Mouse (Mus musculus): Measurements from ENCODE around the gene Exosc6. TPM values are rescaled to one million over a fixed set of nuclear protein-coding genes. Genes with fewer than 3 reads are reported as not detected.
"Not testable (repeated sequence)": the region's sequence is repeated elsewhere in the genome, so short reads cannot be mapped to it uniquely, and the experiment has no call there.

Gene Exosc6
- not detected for total RNA-seq (2021)
- long read RNA-seq, experiment 1, transcript Exosc6-201 (1 exons, 1,326 nt): major isoform, 10 of 10 reads
- long read RNA-seq, experiment 1, partial matches to known transcripts: 0 of 10 reads
- long read RNA-seq, experiment 1, other reads (novel, unspliced or antisense): 0 of 10 reads
- long read RNA-seq, experiment 2, transcript Exosc6-201 (1 exons, 1,326 nt): major isoform, 6 of 6 reads
- long read RNA-seq, experiment 2, partial matches to known transcripts: 0 of 6 reads
- long read RNA-seq, experiment 2, other reads (novel, unspliced or antisense): 0 of 6 reads

- DNase-seq: peak; percentile 94
Observed at GRCm38 (mm10) chr8:111056158-111056663, at the start of gene Exosc6. Gene Exosc6 (plus strand): TSS chr8:111056339.

GRCm38 (mm10) chr8:111010230-111010991 lies 45.7 kb upstream of the Exosc6 start:
- not testable (repeated sequence) for DNase-seq

GRCm38 (mm10) chr8:111026609-111027008 lies 29.5 kb upstream of the Exosc6 start:
- not testable (repeated sequence) for DNase-seq

GRCm38 (mm10) chr8:111027391-111027937 lies 28.7 kb upstream of the Exosc6 start:
- peak; percentile 89 to 90 for DNase-seq

GRCm38 (mm10) chr8:111029589-111029988 lies 26.6 kb upstream of the Exosc6 start:
- DNase-seq: no peak

GRCm38 (mm10) chr8:111030045-111030444 lies 26.1 kb upstream of the Exosc6 start:
- DNase-seq: no peak

- no peak for DNase-seq
Observed at GRCm38 (mm10) chr8:111031572-111031971, 24.6 kb upstream of the Exosc6 start, which contains the start of gene Ddx19b. Gene Ddx19b (minus strand): TSS chr8:111031751.

GRCm38 (mm10) chr8:111032916-111033315 lies 23.2 kb upstream of the Exosc6 start, which contains the start of gene Aars:
Gene Aars (plus strand): TSS chr8:111033144.
- no peak for DNase-seq

GRCm38 (mm10) chr8:111033482-111034215 lies 22.5 kb upstream of the Exosc6 start:
- DNase-seq: peak; percentile 99 to 100

- no peak for DNase-seq
Observed at GRCm38 (mm10) chr8:111034276-111034675, 21.9 kb upstream of the Exosc6 start.

- no peak for DNase-seq
Observed at GRCm38 (mm10) chr8:111036591-111036990, 19.5 kb upstream of the Exosc6 start.

- DNase-seq: no peak
Observed at GRCm38 (mm10) chr8:111042546-111042945, 13.6 kb upstream of the Exosc6 start.

GRCm38 (mm10) chr8:111044003-111044734 lies 12.0 kb upstream of the Exosc6 start:
- no peak for DNase-seq

GRCm38 (mm10) chr8:111048694-111049093 lies 7.4 kb upstream of the Exosc6 start:
- no peak for DNase-seq

GRCm38 (mm10) chr8:111049106-111049505 lies 7.0 kb upstream of the Exosc6 start:
- no peak for DNase-seq

GRCm38 (mm10) chr8:111053827-111054518 lies 2.2 kb upstream of the Exosc6 start:
- peak; percentile 46 to 47 for DNase-seq

- no peak for DNase-seq
Observed at GRCm38 (mm10) chr8:111055031-111055634, 1.0 kb upstream of the Exosc6 start.

GRCm38 (mm10) chr8:111055661-111056060 lies 478 bp upstream of the Exosc6 start:
- DNase-seq: no peak

- DNase-seq: peak; percentile 22 to 28
Observed at GRCm38 (mm10) chr8:111056691-111057293, 653 bp downstream of the Exosc6 start.

Measured in heart, adult 18-20 months (tissue).